Mouse (Mus musculus): ENCODE measurements around the gene Zfp747.
"Not testable (repeated sequence)": the region's sequence is repeated elsewhere in the genome, so short reads cannot be mapped to it uniquely, and the experiment has no call there.

- TF ChIP-seq CTCF (IDR thresholded peaks at IDR 0.05; ENCODE audit: control insufficient read depth, insufficient read depth, low read length); POLR2A (IDR thresholded peaks at IDR 0.05; ENCODE audit: borderline replicate concordance, control insufficient read depth, low read depth, low read length): not testable (repeated sequence)
Measured at GRCm38 (mm10) chr7:127371870-127372269, 4.0 kb downstream of the Zfp747 start.
